Mouse (Mus musculus) gastrocnemius, postnatal 14 days (tissue): ENCODE measurements around the gene Frmpd1. TPM values are rescaled to one million over a fixed set of nuclear protein-coding genes. Genes with fewer than 3 reads are reported as not detected.

Experiments
- DNase-seq: peaks from one replicate; pipeline ENCODE4 v3.0.0; 2021; ENCODE audit warnings: mixed read lengths
- intact Hi-C: fragments of 180-260 bp; cut with DNase I; formaldehyde crosslinking; loops from one replicate; pipeline ENCODE4 v1.15.1; 2025; ENCODE audit warnings: low total_unique reads
- total RNA-seq, 2 experiments: library from RNA; stranded (reverse); gene quantifications; 2 replicates each; pipeline ENCODE4 v1.2.3; 2021

Gene Frmpd1
- total RNA-seq, 2 experiments from 2014 or later = 1.9 to 2.5 TPM

DNA sequence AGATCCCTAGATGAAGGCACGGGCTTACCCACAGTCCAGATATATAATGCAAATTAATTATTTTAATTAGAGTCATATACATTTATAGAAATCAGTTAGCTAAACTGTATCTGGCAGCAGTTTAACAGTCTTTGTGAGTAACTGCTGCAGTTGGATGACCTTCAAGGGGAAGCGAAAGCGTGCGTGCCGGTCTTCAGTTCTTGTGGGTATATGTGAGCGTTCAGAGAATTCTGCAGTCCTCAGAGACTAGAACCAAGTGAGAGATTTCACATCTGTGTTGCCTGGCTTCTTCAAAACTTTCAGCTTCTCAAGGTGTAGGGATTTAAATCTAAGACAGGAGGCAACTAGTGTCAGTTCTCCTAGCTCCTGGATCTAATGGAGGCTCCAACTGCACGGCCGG, 35.3 kb downstream of the Frmpd1 start:
- intact Hi-C loops = no loop called here
- no peak for DNase-seq

DNA sequence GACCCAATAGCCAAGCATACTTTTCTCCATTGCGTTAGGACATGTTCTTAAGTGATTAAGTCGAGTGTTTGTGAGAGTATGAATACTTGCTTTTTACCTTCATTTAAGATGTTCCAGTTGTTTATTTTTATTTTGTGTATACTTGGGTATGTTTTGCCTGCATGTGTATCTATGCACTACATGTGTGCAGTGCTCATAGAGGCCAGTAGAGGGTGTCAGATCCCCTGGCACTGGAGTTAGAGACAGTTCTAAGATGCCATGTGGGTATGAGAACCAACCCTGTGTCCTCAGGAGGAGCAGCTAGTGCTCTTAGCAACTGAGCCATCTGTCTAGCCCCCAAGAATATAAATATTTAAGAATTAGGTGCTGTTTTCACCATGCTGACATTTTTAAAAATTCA, 37.7 kb downstream of the Frmpd1 start:
- intact Hi-C loops = no loop called here

DNA sequence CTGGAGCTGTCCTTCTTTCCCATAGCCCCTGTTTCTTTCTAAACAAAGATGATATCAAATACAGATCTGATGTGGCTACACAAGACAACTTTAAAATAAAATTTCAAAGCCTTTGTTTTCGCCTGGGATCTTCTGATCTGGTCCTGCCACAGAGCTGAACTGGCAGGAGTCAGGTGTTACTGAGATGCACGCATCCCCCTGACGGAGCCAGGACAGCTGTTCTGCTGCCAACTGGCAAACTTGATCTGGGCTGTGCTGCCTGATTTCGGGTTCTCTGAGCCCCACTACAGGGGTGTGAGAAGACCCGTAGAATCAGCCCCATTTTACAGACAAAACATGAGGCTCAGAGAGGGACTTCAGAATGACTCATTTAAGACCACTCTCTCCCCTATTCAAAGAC, 45.6 kb downstream of the Frmpd1 start:
- intact Hi-C loops = no loop called here
- DNase-seq = no peak

More for the DNA sequence above, 37.7 kb downstream of the Frmpd1 start:
- DNase-seq = no peak

DNA sequence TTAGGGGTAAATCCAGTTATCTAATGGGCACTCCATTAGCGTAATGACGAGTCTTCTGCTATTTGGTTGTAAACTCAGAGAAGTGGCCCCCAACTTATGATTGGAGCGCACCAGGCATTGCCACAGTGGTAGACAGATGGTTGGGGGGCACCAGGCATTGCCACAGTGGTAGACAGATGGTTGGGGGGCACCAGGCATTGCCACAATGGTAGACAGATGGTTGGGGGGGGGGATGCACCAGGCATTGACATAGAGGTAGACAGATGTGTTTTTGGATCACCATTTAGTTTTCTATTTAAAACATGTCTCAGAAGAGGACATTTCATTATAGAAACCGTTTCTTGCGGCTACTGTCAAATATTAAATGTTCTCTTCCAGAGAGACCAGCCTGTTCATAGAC, 53.6 kb downstream of the Frmpd1 start:
- intact Hi-C loops = no loop called here
- no peak for DNase-seq

DNA sequence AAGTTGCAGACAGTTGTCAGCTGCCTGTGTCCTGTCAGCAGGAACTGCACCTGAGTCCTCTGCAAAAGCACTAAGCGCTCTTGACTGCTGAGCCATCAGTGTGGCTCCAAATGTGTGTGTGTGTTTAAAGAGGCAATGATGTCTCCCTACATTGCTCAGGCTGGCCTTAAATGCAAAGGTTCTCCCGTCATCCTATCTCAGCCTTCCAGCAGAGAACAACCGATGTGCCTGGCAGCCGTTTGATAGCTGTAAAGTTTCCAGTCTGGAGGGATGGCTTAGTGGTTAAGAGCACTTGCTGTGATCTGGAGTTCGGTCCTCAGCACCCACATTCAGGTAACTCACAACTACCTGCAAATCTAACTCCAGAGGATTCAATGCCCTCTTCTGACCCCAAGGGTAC, 56.7 kb downstream of the Frmpd1 start:
- DNase-seq = no peak
- intact Hi-C loops = no loop called here

DNA sequence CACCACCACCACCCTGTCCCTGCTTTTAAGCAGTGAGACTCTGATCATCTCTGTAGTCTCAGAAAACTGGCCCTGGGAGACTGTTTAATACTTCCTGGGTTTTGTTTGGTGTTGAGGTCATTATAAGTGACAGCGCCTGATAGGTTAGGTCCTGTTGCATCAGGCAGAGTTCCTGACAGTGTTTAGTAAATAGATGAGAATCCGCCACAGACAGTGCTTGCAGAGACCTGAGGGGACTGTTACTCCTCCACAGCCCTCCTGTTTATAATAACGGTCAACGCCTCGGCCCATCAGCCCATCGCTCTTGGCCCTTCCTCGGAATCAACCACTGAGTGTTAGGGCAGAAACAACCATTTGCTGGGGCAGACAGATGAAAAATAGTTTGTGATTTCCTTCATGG, 57.5 kb downstream of the Frmpd1 start:
- DNase-seq = no peak
- intact Hi-C loops = no loop called here

DNA sequence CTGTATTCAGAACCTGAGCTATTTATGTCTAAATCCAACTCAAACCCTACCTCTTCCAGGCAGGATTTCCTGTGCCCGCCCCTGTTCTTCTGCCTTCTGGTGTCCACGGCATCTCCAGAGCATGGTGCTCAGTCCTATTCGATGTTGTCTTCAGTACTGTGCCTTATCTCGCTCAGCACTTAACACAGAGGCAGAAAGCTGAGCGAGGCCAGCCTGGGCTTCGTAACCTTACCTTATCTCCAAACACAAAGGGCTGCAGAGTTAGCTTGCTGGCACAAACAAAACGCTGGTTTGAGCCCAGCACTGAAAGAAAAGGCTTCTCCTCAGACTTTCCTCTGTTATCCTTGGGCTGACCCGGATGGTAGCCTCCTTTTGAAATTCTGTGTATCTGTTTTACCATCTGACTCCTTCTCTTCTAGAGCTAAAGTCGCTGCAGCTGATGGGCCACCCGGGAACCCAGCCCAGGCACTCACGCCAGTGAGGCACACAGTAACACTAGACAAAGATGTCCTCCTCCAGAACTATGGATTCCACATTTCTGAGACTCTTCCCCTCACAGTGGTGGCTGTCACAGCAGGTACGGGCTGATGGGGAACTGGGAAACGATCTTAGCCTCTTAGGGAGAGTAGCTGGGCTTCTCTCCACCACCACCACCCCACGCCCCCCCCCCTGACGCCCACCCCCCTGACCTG, 58.7 kb downstream of the Frmpd1 start:
- intact Hi-C loops = no loop called here

DNA sequence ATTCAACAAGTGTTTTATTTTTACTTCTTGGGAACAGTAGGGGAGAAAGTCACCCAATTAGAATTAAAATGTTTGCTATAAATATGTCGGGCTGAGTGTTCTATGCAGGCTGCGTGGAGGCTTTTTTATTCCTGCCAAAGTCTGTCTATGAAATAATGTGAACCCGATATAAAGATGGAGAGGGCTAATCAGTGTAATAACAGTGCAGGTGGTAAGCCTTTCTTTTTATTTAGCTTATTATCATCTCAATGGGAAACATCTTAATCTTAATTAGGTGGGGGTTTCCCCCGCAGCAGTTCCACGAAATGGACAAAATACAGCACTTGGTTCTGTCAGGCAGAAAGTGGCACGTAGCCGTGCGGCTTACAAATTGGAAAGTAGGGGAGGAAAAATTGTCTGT, 66.6 kb downstream of the Frmpd1 start:
- DNase-seq = no peak
- intact Hi-C loops = no loop called here

More for the DNA sequence above, 58.7 kb downstream of the Frmpd1 start:
- no peak for DNase-seq

DNA sequence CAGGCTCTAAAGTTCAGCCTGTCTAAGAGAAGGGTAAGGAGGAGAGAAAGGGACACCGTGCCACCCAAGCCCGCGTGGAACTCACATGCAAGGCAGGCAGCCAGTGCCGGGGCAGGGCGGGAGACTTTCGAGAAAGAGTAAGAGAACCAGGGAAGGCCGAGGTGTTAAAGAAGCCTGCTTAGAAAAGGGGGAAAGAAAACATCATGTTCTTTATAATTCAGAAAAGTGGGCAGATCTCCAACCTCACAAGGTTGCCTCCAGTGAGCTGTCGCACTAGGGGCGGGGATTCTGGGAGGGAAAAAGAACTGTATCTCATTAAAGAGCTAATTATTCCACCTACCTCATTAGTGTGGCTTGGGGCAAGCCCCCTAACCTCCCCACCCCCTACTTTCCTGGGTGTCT, 68.2 kb downstream of the Frmpd1 start:
- no peak for DNase-seq
- intact Hi-C loops = no loop called here

DNA sequence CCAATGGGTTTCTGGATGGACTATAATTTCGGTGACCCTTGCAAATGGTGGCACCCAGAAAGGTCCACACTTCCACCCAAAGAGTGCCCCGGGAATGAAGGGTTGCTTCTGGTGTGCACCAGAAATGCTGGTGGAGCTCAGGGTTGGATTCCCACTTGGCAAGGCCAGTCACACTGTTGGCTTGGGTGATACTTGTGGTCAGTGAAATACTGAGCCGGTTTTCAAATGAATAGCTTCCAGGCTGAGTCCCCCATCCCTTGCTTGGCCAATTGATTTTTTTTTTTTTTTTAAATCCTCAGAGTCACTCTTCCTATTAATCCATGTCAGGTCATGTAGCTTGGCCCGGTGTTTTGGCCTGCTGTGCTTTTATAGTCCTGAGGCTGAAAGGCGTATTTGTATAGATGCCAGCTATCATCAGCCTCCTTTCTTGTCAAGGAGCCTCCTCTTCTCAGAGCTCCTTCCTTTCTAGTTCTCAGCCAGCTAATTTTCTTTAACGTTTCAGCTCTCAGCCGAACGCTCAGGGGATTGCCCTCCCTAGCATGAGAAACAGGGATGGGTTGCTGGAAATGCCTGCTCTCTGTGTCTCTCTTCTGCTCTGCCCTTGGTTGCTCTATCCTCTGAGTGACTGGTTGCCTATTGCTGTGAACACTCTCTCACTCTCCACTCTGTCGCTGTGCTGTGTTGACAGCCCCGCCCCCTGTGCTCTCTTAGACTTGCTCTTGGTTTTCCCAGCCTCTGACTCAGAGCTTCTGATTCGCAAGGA, 69.3 kb downstream of the Frmpd1 start:
- DNase-seq = no peak
- intact Hi-C loops = no loop called here

DNA sequence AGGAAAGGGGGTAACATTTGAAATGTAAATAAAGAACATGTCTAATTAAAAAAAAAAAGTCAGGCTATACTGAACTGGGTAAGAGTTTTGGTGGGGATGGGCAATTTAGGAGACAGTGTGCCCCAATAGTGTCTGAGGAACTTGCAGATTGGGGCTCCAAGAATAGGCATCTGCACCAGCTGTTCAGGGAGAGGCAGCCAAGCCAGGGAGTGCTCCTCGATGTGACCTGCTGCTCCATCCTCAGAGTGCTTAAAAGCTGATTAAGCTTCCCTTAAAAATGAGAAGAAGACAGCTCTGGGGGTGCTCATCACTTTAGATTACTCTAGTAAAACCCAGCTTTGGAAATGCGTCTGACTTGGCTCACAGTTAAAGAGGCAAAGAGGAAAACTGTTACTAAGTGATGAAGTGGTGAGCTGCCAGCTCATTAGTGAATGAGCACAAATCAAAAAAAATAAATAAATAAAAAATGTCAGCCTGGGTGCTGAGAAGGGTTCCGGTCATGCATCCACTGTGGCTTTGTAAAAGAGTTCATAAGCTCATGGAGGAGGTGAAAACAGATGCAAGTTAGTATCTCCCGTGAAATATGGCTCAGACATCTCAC, 74.7 kb downstream of the Frmpd1 start:
- DNase-seq = no peak
- intact Hi-C loops = no loop called here

DNA sequence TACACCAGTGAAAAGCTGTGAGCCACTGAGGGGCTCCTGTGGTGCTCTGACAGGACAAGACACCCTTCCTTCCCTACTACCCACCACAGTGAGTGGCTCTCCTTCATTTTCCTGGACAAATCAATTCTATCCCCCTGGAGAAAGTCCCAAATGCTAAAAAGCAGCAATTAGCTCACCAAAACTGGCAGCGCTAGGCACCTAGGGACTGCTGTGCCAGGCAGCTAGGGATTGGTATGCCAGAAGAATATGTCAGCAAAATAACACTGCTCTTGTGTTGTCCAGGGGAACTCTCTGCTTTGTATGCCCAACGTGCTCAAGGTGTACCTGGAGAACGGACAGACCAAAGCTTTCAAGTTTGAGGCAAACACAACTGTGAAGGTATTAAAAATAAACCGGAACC, 76.9 kb downstream of the Frmpd1 start:
- intact Hi-C loops = no loop called here
- no peak for DNase-seq

DNA sequence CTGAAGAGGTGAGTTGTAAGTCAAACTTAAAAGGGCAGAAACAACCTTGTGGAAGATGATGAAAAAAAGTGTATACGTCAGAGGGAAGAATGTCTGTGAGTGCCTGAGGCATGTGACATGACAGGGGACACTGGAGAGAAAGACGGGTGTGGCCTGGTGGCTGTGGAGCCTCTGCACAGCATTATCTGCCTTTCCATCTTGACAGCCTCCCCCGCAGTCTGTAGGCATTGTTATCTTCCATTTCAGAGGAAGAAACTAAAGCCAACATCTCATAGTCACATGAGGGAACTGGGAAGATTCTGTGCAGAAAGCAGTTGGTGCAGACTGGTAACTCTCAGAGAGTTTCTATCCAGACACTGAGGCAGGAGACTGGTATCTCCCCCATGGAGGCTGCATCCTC, 83.2 kb downstream of the Frmpd1 start:
- no peak for DNase-seq
- intact Hi-C loops = no loop called here

DNA sequence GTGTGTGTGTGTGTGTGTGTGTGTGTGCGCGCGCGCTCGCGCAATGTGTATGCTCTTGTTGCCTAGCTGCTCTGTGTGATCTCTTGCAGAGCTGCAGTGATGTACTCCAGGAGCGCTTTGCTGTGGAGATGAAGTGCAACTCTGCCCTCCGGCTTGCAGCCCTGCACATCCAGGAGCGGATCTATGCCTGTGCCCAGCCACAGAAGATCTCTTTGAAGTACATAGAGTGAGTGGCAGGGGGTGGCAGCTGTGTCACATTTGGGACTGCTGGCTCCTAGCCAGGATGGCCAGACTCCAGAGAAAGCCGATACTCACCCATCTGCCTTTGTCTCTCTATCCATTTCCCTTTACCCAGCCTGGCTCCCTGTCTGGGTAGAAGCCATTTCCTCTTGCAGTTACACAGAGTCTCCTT, 86.4 kb downstream of the Frmpd1 start:
- intact Hi-C loops = no loop called here
- peak; percentile 54 for DNase-seq

DNA sequence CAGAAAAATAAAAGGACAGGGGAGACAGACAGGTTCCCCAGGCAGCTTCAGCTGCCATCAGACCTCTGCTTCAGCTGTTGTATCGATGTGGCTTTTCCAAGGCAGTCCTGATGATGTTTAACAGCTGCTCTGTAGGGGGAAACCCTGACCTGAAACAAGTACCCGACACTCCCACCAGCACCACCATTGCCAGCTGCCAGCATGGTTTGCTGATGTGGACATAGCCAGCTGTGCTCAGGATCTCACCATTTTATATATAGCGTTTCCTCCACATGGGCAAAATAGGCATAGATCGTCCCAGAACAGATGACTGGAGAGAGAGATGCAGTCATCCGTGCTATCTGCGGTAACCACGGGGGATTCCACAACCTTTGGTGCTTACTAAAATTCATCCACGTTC, 91.1 kb downstream of the Frmpd1 start:
- intact Hi-C loops = loop anchor here (5.0 kb wide), 1 partner anchor 163 kb away; no protein-coding TSS in a partner anchor
- DNase-seq = no peak

DNA sequence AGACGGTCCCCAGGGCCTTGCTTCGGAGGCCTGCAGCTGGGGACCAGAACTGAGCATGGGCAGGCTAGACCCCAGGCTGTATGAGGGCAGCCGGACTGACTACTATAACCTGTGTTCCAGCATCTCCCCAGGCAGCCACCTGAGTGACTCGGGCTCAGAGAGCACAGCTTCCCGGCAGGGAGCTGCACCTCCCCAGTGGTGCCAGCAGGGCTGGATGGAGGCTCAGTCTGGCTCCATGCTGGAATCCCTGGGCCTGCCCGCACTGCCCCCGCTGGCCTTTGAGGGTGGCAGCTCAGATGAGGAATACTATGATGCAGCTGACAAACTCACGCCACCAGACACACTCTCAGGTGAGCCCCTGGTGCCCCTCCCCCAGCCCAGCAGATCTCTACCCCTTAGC, 94.6 kb downstream of the Frmpd1 start:
- no peak for DNase-seq
- intact Hi-C loops = loop anchor here (5.0 kb wide), 1 partner anchor 167 kb away; no protein-coding TSS in a partner anchor

DNA sequence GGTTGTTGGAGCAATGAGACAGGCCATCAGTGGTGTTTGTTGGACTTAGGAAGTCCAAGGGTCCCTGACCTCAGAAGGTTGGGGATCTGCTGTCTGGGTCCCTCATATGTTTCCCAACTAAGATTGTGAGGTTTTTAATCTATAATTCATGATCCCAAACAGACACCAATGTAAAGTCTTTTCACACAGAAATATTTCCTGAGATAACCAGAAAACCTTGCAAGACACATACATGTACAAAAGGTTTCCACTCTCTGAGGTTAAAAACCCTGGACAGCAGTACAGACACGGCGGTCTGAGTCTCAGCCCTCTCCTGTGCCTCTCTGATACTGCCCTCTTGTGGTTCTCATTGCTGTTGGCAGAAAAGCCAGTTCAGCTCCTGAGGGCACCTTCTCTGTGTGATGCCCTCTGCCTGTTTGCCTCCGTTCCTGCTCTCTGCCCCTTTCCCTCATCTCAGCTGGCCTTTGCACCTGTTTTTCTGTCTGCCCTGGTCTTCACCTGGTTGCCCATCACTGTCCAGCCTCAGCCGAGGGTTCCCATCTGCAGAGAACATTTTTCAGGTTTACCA, 95.4 kb downstream of the Frmpd1 start:
- intact Hi-C loops = loop anchor here (5.0 kb wide), 3 partner anchors 168 to 253 kb away; no protein-coding TSS in a partner anchor
- peak; percentile 60 for DNase-seq

DNA sequence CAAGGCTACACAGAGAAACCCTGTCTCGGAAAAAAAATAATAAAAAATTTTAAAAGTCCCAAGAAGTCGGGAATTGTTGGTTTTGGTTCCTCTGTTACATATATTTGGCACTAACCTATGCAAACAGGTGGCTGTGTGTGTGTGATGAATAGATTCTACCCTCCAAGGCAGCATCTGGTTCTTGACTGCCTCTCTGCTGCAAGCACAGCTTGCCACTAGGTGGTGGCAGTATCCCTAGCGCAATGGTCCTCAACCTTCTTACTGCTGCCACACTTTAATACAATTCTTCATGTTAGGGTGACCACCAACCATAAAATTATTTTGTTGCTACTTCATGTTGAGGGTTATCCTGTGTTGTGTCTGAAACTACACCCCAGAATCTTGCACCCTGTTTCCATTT, 101.6 kb downstream of the Frmpd1 start:
- DNase-seq = no peak
- intact Hi-C loops = no loop called here

DNA sequence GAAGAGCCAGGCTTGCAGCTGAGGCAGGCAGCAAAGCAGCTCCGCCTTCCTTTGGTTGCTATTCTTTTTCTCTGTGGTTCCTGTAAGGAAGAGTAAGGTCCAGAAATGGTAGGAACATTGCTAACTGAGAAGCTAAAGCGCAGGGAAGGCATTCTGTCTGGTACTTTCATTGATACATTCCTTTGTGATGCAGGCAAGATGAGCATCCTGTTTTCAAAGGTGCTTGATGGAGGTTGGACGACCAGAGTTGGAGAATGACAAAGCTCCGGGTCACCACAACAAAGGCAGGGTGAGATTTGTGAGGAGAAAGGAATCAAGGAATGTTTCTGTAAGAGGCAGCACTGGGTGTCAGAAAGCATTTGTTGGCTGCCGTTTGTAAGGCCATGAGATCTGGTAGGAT, 103.2 kb downstream of the Frmpd1 start:
- no peak for DNase-seq
- intact Hi-C loops = no loop called here
